Mouse (Mus musculus) left cerebral cortex, adult 8-10 months (tissue): ENCODE data around the gene Gm3045. TPM values are rescaled to one million over a fixed set of nuclear protein-coding genes. Genes with fewer than 3 reads are reported as not detected.

Source experiments
- total RNA-seq, 4 experiments: library from RNA; stranded (reverse); gene quantifications; 2 replicates each; pipeline ENCODE4 v1.2.4; 2022

Gene Gm3045
- total RNA-seq, 4 experiments from 2014 or later, result not detected

Other genes with a start within 250 kb of the Gm3045 start
- 1 to 10 TPM; 2.1 to 4.6 (median 3.0) TPM for gene Tifab, start 247.7 kb upstream of the Gm3045 start, total RNA-seq
- not detected for gene Neurog1, start 174.4 kb upstream of the Gm3045 start, total RNA-seq
- 100 to 1,000 TPM; 124 to 142 (median 136) TPM for gene Cxcl14, start 130.0 kb upstream of the Gm3045 start, total RNA-seq
- gene Slc25a48, start 11.8 kb downstream of the Gm3045 start, total RNA-seq, result under 1 TPM in 2 of 4 experiments, not detected in 2; 0.09 to 0.11 TPM
- not detected for gene Il9, start 55.7 kb downstream of the Gm3045 start, total RNA-seq
- 10 to 100 TPM; 11.7 to 14.0 (median 11.9) TPM for gene Fbxl21, start 95.9 kb downstream of the Gm3045 start, total RNA-seq
- gene Lect2, start 121.9 kb downstream of the Gm3045 start, total RNA-seq, result not detected
- 1 to 10 TPM; 4.5 to 5.1 (median 4.9) TPM for gene Tgfbi, start 182.9 kb downstream of the Gm3045 start, total RNA-seq